Mouse (Mus musculus) lung, postnatal 0 days (tissue): ENCODE measurements at regions not wholly inside any gene's neighbourhood (a gene's known extent, or its start where the extent isn't known, plus 50 kb on each side); places are given as distances from the start of the nearest gene placed in this dataset.

Experiments used
- CTCF ChIP-seq: IDR thresholded peaks from 2 replicates; pipeline ENCODE4 v1.5.1; 2016; ENCODE audit warnings: antibody characterized with exemption, mild to moderate bottlenecking
- EP300 ChIP-seq: IDR thresholded peaks from 2 replicates; pipeline ENCODE4 v1.6.1; 2016; ENCODE audit warnings: antibody characterized with exemption, mild to moderate bottlenecking, control low read depth

GRCm38 (mm10) chr17:75714059-75714458 is 162.3 kb upstream of the Fam98a start:
- TF ChIP-seq EP300 (no peak), CTCF (no peak)
